Mouse (Mus musculus): Measurements from ENCODE around the gene Asic2.

- TF ChIP-seq CTCF (IDR thresholded peaks at IDR 0.05; ENCODE audit: borderline replicate concordance, insufficient read depth, low read length) (no peak), POLR2A (IDR thresholded peaks at IDR 0.05; ENCODE audit: low read depth, low read length) (no peak)
Observed at GRCm38 (mm10) chr11:81968401-81968881, at the start of gene Asic2.

Data from embryonic fibroblast, embryonic 13.5 days (primary cell).